Mouse (Mus musculus): Measurements from ENCODE around the gene 1700074P13Rik.
"Not testable (repeated sequence)": the region's sequence is repeated elsewhere in the genome, so short reads cannot be mapped to it uniquely, and the experiment has no call there.

Gene 1700074P13Rik

GRCm38 (mm10) chr6:40940457-40940856, at the start of gene 1700074P13Rik:
Gene 1700074P13Rik, minus strand, starts transcription at chr6:40940557.
- DNase-seq (ENCODE audit: low spot score), result no peak

- not testable (repeated sequence) for DNase-seq (ENCODE audit: low spot score)
Measured at GRCm38 (mm10) chr6:40964454-40964853, 24.1 kb upstream of the 1700074P13Rik start, which contains the start of gene 1810009J06Rik. Gene 1810009J06Rik, plus strand, starts transcription at chr6:40964754.

- no peak for DNase-seq (ENCODE audit: low spot score)
Measured at GRCm38 (mm10) chr6:40953716-40954115, 13.4 kb upstream of the 1700074P13Rik start.

GRCm38 (mm10) chr6:40951770-40952169, 11.4 kb upstream of the 1700074P13Rik start, which contains the start of gene Gm4744:
Gene Gm4744, minus strand, starts transcription at chr6:40951870.
- DNase-seq (ENCODE audit: low spot score), result no peak

GRCm38 (mm10) chr6:40919954-40920353, 20.4 kb downstream of the 1700074P13Rik start:
- no peak for DNase-seq (ENCODE audit: low spot score)

- DNase-seq (ENCODE audit: low spot score), result no peak
Measured at GRCm38 (mm10) chr6:40900287-40900686, 40.1 kb downstream of the 1700074P13Rik start, which contains the start of gene Prss58. Gene Prss58, minus strand, starts transcription at chr6:40900387.

GRCm38 (mm10) chr6:40894716-40895115, 45.6 kb downstream of the 1700074P13Rik start:
- no peak for DNase-seq (ENCODE audit: low spot score)

- peak; percentile 59 for DNase-seq (ENCODE audit: low spot score)
Measured at GRCm38 (mm10) chr6:40893577-40893976, 46.8 kb downstream of the 1700074P13Rik start.

GRCm38 (mm10) chr6:40891754-40892153, 48.6 kb downstream of the 1700074P13Rik start:
- DNase-seq (ENCODE audit: low spot score), result no peak

- DNase-seq (ENCODE audit: low spot score), result no peak
Measured at GRCm38 (mm10) chr6:40890973-40891372, 49.4 kb downstream of the 1700074P13Rik start.

GRCm38 (mm10) chr6:40887394-40887793, 53.0 kb downstream of the 1700074P13Rik start, which contains the start of gene Moxd2:
Gene Moxd2, minus strand, starts transcription at chr6:40887494.
- no peak for DNase-seq (ENCODE audit: low spot score)
